Mouse (Mus musculus) thymus, postnatal 0 days (tissue): ENCODE measurements around the gene Cfap299. TPM values are rescaled to one million over a fixed set of nuclear protein-coding genes. Genes with fewer than 3 reads are reported as not detected.
"Not testable (repeated sequence)": the region's sequence is repeated elsewhere in the genome, so short reads cannot be mapped to it uniquely, and the experiment has no call there.

ENCODE experiments used
- DNase-seq: peaks from one replicate; pipeline ENCODE4 v3.0.0-alpha.2; 2015; ENCODE audit warnings: low spot score
- polyA plus RNA-seq: library from polyadenylated mRNA; unstranded; fragments of >200 nt; fragmentation: Nextera tagmentation; extraction: Ambion mirVana; gene quantifications from 2 replicates; pipeline ENCODE4 v1.2.1, GENCODE M21; 2015

The Cfap299 gene
- polyA plus RNA-seq, 1 experiment from 2014 or later: 0.55 TPM

GRCm38 (mm10) chr5:98522270-98522977 lies 193.3 kb downstream of the Cfap299 start:
- DNase-seq: no peak

GRCm38 (mm10) chr5:98523050-98523449 lies 193.9 kb downstream of the Cfap299 start:
- DNase-seq: no peak

- no peak for DNase-seq
Measured at GRCm38 (mm10) chr5:98523783-98524182, 194.7 kb downstream of the Cfap299 start.

GRCm38 (mm10) chr5:98541333-98541732 lies 212.2 kb downstream of the Cfap299 start:
- DNase-seq: no peak

- DNase-seq: no peak
Measured at GRCm38 (mm10) chr5:98550285-98550684, 221.2 kb downstream of the Cfap299 start.

- DNase-seq: no peak
Measured at GRCm38 (mm10) chr5:98550873-98551272, 221.8 kb downstream of the Cfap299 start.

GRCm38 (mm10) chr5:98552395-98552794 lies 223.3 kb downstream of the Cfap299 start, which contains the start of gene Gm11111:
TSS of gene Gm11111 (plus strand) at chr5:98552695.
- no peak for DNase-seq

- DNase-seq: no peak
Measured at GRCm38 (mm10) chr5:98552811-98553601, 223.9 kb downstream of the Cfap299 start.

- no peak for DNase-seq
Measured at GRCm38 (mm10) chr5:98561301-98561700, 232.2 kb downstream of the Cfap299 start.

- no peak for DNase-seq
Measured at GRCm38 (mm10) chr5:98562806-98563205, 233.7 kb downstream of the Cfap299 start.

- DNase-seq: no peak
Measured at GRCm38 (mm10) chr5:98563801-98564200, 234.7 kb downstream of the Cfap299 start.

GRCm38 (mm10) chr5:98566461-98567193 lies 237.5 kb downstream of the Cfap299 start:
- DNase-seq: no peak

- DNase-seq: no peak
Measured at GRCm38 (mm10) chr5:98568481-98568880, 239.4 kb downstream of the Cfap299 start.

- DNase-seq: no peak
Measured at GRCm38 (mm10) chr5:98569029-98569513, 240.0 kb downstream of the Cfap299 start.

GRCm38 (mm10) chr5:98572392-98572791 lies 243.3 kb downstream of the Cfap299 start:
- DNase-seq: no peak

GRCm38 (mm10) chr5:98574711-98575470 lies 245.8 kb downstream of the Cfap299 start:
- DNase-seq: no peak

GRCm38 (mm10) chr5:98575471-98575834 lies 246.3 kb downstream of the Cfap299 start:
- DNase-seq: no peak

- DNase-seq: not testable (repeated sequence)
Measured at GRCm38 (mm10) chr5:98576538-98576937, 247.4 kb downstream of the Cfap299 start.

GRCm38 (mm10) chr5:98578398-98578797 lies 249.3 kb downstream of the Cfap299 start:
- DNase-seq: no peak

- DNase-seq: no peak
Measured at GRCm38 (mm10) chr5:98580811-98581210, 251.7 kb downstream of the Cfap299 start.

GRCm38 (mm10) chr5:98582051-98582450 lies 252.9 kb downstream of the Cfap299 start:
- no peak for DNase-seq
